Mouse (Mus musculus): ENCODE data around the gene Phf2.
A peak's percentile ranks its signal among the peaks of the same experiment; 100 is the strongest.

Gene Phf2

DNA sequence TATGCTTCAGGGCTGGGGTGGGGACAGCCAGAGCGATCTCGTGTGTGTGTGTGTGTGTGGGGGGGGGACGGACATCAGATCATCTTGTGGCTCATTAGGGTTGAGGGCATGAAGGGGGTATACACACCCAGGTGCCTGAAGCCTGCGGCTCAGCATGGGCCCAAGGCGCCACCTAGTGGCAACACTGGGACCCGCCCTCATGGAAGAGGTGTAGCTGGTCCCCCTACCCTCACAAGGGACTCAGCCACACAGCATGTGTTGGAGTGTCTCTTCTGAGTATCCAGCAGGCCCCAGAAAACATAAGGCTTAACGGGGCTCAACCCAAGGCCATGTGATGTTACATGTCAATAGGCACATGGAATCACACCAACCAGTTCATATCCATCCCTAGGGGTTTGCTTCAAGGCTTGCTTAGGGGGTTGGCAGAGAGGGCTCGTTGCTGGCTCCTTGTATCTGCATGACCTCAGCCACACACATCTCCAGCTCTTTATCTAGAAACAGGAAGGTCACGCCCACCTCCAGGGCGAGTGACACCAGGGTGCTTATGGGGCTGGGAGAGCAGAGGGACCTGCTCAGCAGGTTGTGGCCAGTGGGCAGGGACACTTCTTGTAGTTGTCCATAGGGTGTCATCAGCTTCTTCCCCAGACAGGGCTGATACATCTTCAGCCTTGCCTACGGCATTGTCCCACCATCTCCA lies 69.9 kb downstream of the Phf2 start:
- DNase-seq = no peak

DNA sequence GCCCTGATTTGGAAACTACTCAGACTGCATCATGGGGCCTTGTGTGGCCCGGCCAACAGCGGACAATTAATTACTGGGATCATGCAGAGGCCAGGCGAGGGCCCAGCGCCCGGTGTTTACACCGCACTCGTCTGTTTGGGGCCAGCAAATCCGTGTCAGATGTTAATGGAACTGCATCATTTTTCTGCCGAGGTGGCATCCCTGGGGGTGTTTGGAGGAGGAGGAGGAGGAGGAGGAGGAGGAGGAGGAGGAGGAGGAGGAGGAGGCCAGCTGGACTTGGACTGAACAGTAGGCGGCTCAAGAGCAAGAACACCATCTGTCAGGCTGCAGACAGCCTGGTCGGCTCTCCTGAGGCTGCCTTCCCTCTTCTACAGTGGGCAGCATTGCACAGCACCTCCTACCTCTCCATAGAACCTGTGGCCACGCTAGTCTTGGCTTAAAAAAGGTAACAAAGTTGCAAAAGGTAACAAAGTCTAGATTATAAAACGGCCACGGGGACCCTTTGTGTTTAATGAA lies 72.6 kb downstream of the Phf2 start:
- DNase-seq = no peak

DNA sequence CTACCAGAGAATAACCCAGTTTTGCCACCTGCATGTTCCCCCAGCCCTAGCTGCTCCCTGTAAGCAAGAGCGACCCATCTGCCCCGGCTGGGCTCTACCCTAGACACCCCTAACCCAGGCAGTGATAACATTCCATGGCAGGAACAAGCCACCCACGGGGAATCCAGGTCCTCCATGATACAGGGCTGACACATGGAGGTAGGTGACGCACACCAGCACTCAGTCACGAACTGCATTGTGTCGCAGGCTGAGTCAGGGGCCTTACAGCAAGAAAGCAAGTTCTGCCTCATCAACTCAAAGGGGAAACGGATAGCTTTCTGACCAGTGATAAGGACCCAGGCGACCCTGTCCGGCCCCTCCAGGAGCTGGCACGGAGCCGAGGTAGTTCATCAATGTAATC lies 74.0 kb downstream of the Phf2 start:
- no peak for DNase-seq

DNA sequence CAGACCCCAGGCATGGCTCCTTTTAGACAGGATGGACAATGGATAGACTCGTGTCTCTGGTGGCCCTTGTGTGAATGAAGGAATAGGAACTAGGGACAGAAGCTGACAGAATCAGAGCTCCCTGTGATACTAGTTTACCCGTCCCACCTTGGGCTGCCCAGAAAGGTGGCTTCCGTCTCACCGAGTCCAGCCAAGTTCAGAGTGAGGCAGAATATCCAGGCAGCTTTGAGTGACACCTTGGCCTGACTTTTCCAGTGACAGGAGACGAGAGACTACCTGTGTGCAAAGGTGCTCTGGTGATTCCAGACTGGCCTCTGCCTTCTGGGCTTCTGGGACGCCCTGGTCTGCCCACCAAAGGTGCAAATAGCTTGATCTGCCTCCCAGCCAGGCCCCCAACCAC lies 75.2 kb downstream of the Phf2 start:
- no peak for DNase-seq

DNA sequence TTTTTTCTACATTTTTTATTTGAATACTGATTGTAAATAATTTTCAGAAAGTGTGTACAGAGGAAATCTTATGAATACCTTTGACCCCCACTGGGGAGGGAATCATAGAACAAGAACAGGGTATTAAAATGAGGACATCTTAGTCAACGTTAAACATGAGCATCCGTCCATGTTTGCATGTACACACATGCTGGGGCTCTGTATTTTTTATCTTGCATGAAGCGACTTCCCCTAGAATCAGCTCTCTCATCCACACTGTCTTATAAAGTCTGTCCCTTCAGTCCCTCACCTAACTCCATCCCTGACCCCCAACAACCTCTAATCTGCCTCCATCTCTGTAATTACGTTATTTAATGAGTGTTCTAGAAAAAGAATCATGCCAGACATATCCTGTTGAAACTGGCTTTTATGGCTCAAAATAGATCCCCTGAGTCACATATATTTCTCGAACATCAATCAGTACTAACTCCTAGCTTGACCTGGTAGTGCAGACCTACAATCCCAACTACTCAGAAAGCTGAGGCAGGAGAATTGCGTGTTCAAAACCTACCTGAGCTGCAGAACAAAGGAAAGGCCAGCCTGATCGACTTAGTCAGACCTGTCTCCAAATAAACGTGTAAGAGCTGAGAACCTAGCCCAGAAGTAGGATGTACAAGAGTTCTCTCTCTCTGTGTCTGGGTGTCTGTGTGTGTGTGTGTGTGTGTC lies 86.2 kb downstream of the Phf2 start:
- no peak for DNase-seq

DNA sequence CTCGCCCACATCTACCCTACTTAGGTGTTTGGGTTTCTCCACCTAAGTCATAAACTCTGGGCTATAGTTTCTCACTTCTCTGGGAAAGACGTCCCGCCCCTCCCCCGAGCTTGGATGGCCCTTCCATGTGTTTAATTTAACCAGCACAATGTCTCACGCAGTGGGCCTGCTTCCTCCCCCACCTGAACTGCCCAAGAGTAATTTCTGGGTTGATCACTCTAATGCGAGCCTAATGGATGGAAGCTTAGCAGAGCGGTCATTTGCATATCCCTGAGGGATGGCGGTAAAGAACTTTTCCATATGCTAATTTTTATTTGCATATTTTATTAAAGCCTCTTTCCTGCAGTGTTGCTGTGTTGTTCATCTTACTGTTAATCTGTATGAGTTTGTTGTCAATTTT lies 86.8 kb downstream of the Phf2 start:
- DNase-seq = no peak

DNA sequence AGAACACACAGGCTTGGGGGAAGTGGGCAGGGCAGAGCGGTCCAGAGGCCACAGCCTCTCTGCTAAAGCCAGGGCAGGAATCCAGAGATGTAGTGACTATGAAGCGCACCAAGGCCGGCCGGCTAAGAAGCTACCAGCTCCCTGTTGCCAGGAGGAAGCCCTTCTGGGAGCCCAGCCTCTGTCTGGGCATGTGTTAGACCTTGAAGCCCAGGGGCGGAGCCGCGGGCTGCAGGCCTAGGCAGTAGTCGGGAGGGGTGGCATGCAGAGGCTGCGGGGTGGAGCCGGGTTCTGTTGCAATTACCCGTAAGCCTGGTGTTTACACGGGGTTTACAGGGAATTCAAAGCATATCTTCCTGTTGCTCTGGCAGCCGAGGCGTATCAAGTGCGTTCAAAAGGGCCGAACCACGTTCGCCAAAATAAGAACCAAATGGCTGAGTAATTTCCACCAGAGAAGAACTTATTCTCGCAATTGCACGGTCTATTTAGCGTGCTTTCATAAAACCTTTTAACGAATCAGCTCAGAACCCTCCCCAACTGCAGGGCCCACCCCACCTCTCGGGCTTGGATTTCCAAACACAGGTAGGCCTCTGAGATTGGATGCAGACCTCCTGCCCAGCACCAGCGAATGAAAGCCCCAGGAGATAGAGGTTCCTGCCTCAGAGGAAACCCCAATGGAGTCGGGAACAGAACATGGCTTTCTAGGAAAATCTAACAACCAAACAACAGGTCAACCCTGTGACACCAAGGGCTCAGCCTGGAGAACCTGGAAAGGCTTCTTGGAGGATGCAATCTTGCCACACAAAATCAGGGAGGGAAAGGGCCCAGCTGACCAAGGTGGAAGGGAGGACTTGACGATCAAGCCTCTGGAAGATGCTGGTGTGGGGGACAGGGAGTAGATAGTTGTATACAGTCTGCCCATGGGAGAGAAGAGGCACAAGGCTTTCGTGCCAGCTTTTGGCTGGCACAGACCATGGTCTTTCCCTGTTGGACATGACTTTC lies 87.9 kb downstream of the Phf2 start:
- DNase-seq = no peak

DNA sequence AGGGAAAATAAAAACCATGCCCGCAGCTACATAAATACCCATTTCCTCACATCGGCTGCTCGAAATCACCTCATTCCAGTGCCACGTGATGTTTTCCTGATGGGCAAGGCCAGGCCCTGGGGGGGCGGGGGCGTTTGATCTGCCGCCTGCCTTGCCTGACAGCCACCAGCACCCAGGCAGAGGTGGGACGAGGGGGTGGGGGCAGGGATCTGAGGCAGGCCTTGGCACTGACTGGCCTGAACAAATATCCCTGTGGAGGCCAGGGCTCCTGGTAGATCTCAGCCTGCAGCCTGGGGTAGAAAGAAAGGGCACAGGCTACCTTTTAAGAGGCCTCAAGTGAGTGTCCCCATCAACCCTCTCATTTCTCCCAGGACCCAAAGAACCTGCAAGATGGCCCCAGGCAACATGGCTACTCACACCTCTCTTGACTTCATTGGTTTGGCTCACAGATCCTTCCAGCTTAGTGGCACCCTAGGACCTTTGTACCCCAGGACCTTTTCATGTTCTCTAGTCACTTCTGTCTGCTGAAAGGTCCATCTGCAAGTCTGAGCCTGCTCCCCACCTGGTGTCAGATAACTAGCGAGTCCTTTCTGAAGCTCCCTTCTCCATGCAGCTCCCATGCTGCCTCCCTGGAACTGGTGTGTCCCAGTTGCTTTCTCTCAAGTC lies 90.4 kb downstream of the Phf2 start:
- no peak for DNase-seq

DNA sequence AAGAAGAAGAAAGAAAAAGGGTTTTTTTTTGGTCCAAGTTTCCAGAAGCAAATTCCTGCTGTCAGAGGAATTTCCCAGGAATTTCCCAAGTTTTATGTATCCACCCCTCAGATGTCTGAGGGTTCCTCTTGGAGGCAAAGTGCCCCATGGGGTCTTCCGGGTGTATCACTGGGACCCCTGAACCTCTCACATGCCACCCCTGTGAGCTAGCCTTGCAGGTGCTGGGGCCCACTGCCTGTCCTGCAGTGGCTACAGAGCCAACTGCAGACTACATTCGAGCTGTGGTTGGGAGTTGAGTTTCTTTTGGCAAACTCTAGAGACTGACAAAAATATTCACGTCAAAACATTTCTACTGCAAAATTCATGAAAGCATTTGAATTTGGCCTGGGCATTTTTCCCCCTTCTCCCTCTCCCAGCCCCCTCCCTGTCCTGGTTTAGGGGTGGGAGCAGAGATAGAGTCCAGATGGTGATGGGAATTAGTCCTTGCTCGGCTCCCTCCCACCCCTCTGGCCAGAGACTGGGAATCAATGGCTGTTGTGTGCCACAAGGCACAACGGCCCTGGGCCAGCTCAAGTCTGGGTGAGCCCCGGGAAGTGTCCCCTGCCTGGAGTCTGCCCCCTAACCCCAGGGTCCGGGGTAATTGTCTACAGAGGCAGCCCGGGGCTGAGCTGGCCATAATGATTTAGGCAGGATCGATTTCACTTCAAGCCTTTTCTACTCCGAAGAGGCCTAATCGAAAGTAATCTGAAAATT lies 91.2 kb downstream of the Phf2 start:
- no peak for DNase-seq

DNA sequence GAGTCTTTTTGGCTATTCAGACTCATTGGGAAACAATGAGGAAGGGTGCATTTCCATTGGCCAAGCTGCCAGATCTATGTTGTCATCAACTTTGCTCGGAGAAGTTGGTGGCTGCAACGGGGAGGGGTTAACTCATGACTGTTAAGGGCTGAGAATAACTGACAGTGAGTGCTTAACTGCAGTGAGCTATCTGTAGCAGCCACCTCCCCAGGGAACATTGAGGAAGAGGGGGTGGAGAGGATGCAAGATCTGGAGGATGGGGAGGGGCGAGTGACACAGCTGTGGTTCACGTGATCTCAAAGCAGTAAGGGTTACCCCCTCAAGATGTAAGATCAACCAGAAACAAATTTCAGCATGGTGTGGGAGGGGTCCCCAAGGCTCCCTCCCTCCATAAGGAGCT lies 92.8 kb downstream of the Phf2 start:
- no peak for DNase-seq

DNA sequence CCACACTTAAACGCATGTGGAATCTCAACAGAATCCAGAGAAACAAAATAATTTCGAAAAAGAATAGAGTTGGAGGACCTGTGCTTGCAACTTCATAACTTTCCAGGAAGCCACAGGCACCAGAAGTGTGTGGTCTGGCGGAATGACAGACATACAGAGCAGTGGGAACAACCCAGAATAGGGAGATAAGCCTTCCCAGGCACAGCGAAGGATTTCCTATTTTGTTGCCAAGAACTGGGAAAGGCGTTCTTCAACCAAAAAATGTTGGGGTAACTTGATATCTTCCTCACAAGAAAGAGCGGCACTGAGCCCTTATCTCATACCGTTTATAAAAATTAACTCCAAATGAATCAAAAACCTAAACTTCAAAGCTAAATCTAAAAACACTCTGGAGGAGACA lies 96.4 kb downstream of the Phf2 start:
- no peak for DNase-seq

DNA sequence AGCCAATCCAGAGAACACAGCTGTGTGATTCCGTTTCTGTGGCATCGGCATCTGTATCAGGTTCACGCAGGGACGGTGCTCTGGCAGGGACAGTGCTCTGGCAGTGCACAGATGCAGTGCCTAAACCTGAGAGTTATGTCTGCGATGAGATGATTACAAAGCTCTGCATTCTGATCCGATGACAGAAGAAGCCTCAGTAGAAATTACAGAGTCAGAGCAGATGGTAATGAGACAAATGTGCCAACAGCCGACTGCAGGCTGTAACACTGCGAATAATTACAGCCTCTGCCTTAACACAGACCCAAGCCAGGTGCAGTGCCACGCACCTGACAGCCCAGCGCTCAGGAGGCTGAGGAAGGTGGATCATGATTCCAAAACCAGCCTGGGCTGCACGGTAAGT lies 102.8 kb downstream of the Phf2 start:
- peak; percentile 35 for DNase-seq

DNA sequence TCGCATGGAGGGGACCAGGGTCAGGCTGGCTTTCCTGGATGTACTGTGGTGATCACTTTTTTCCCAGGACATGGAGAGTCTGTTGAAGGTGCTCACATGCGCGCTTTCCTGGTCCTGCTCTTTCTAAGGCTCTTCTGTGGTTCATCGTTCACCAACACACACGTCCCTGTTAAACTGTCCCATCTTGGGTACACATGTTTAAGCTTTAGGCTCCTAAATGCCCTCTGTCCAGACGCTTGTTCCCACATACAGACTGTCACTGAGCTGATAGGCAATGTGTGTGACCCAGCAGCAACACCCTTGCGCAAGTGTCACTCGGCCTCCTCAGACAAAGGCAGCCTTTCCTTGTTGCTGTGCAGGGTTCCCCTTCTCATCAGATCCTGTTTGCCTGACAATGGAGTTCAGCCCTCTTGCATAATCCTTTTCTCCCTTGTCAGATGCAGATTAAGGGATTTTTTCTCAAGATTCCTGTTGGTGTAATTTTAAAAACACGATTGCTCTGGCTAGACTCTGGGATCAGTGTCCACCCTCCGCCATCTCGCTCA lies 107.1 kb downstream of the Phf2 start:
- DNase-seq = no peak

DNA sequence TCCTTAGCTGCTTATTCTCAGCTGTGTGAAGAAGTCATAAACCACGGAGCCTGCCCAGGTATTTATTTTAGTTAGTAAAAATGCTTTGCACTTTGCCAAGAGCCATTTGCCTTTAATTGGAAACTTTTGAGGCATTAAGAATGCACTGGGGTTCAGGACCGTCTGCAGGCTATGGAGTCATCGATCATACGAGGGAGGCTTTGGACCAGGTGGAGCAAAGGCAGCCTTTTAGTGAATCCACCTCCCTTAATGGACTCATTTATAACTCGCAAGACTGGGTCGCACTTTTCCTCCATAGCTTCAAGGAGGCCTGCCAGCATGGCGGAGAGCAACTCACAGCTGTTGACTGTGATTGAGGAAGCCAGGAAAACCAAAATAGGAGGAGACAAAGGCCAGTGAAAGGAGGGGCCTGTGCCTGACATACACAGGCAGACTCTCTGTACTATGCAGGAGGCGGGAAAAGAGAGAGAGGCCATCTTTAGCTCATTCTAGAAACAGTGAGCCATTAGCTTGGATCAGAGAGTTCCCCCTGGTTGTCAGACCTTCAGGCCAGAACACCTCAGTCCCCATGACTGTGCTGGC lies 110.0 kb downstream of the Phf2 start:
- no peak for DNase-seq

DNA sequence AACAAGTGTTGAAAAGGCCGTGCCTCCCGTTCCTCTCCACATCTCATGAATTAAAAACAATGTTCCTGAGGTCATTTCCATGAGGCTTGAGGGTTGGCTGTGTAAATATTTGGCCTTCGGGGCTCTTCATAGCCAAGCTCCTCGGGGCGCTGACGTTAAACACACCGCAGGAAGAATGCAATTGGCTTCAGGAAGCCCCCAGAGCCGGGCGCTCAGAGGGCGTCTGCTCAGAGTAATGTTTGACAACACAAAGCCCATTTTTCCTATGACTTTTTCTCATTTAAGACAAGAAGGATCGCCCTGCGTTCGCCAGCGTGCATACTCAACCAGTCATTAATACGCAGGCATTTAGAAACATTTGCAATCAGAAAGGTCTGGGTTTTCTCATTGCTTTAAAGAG lies 114.2 kb downstream of the Phf2 start:
- no peak for DNase-seq
